Mouse (Mus musculus) adrenal gland, adult 8-10 months (tissue): ENCODE results near the gene Calhm3. TPM values are rescaled to one million over a fixed set of nuclear protein-coding genes. Genes with fewer than 3 reads are reported as not detected.

Experiments
- DNase-seq: peaks from one replicate; pipeline ENCODE4 v3.0.0; 2022
- total RNA-seq, 4 experiments: library from RNA; stranded (reverse); gene quantifications; 2 replicates each; pipeline ENCODE4 v1.2.4; 2022

Gene Calhm3
- total RNA-seq, 4 experiments from 2014 or later: not detected

DNA sequence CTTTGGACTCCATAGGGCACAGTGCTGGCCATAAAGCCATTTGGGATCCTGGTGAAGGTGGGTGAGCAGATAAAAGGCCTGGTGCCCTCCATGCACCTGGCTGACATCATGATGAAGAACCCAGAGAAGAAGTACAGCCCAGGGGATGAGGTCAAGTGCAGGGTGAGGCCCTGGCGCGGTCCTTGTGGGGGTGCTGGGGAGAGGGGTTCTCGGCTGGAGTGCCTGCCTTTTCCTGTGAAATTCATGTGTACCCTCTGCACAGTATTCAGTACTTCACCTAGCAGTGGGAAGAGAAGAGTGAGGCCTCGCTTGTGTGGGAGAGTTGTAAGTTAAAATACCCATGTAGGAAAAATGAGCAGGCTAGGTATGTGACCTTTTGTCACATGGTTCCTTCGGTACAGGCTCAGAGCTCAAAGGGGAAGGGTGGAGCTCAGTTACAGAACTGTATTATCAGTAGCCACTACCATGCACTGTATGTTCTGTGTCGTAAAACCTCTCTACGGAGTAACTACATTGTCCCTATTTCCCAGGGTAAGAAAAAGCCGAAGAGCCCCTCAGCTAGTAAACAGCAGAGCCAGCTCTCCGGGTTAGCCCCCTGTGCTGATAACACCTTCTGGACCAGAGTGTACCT is 52.8 kb downstream of the Calhm3 start:
- no peak for DNase-seq

Other genes with a start within 250 kb of the Calhm3 start
- 1 to 10 TPM; 6.1 to 9.9 (median 7.6) TPM for gene Ina, start 143.1 kb downstream of the Calhm3 start, total RNA-seq
- gene Nt5c2, start 142.6 kb downstream of the Calhm3 start, total RNA-seq: 10 to 100 TPM; 44.2 to 83.0 (median 65.5) TPM
- 10 to 100 TPM; 11.7 to 19.9 (median 15.6) TPM for gene Pcgf6, start 106.9 kb downstream of the Calhm3 start, total RNA-seq
- gene Taf5, start 90.0 kb downstream of the Calhm3 start, total RNA-seq: 1 to 10 TPM; 2.5 to 4.2 (median 3.6) TPM
- 100 to 1,000 TPM; 366 to 588 (median 484) TPM for gene Usmg5, start 67.1 kb downstream of the Calhm3 start, total RNA-seq
- 10 to 100 TPM; 25.3 to 28.8 (median 26.4) TPM for gene Pdcd11, start 67.0 kb downstream of the Calhm3 start, total RNA-seq
- 1 to 10 TPM; 4.6 to 8.8 (median 7.5) TPM for gene Calhm2, start 19.5 kb downstream of the Calhm3 start, total RNA-seq
- not detected for gene Calhm1, start 13.5 kb downstream of the Calhm3 start, total RNA-seq
- 10 to 100 TPM; 16.2 to 26.8 (median 22.2) TPM for gene Neurl1a, start 21.1 kb upstream of the Calhm3 start, total RNA-seq